Mouse (Mus musculus): ENCODE data around the gene Slc8a1. TPM values are rescaled to one million over a fixed set of nuclear protein-coding genes. Genes with fewer than 3 reads are reported as not detected.

Slc8a1 gene
- total and polyA plus RNA-seq, 3 experiments, result not detected

DNA sequence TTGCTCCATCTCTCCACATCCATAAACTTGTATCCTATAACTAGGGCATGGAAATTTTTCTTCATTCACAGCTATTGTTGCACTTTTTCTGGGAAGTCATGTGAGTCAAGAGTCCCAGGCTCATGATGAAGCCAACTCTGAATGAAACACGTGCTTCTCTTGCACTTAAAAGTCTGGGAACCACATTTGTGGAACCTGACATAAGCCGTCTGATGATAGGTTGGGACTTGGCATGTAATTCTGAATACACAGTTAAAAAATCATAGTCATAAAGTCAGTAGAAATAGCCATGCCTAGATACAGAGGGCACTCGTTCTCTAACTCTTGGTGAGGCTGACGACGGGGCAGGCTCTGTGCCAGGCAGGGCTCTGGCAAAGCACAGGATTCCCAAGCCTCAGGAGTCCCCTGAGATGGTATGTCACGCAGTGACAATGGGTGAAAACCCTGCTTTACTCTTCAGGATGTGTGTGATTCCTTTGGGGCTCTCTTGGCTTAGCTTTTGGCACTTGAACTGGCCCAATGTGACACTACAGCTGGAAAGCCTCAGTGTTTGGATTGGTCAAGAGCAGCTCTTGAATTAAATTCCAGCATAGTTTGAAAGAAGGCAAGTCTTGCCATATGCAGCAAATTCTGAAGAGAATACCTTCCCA is 245.8 kb downstream of the Slc8a1 start:
- H3K4me3 ChIP-seq (replicated peaks in 1 of 3; ENCODE audit: low read depth in 2 of 3, low read length in 2 of 3, poor library complexity in 1 of 3), result no peak overlapping the region
- no peak overlapping the region for H3K4me2 ChIP-seq (ENCODE audit: insufficient read depth, low read depth, poor library complexity, severe bottlenecking)
- H3K79me2 ChIP-seq (replicated peaks; ENCODE audit: control insufficient read depth, extremely low read depth, insufficient read depth, poor library complexity, severe bottlenecking), result no peaks in the 10 kb centered on the region
- in situ Hi-C loops (cut with MboI; ENCODE audit: low pct_ligation_motif_present, low pct_unique_long_range_greater_than_20kb, low sequenced_read_pairs), result no loop called here
- no peaks in the 10 kb centered on the region for H3K36me3 ChIP-seq (replicated peaks in 1 of 2; ENCODE audit: control insufficient read depth in 1 of 2, insufficient read depth in 1 of 2, low read length in 1 of 2)
- H3K4me1 ChIP-seq (ENCODE audit: control insufficient read depth in 1 of 2, insufficient read depth in 2 of 2), result no peaks in the 10 kb centered on the region
- dilution Hi-C loops (cut with MboI; ENCODE audit: extremely low pct_ligation_motif_present, extremely low pct_unique_long_range_greater_than_20kb, low sequenced_read_pairs), result no loop called here
- peaks cover 42% of the 10 kb centered on the region for H3K9me3 ChIP-seq (replicated peaks; ENCODE audit: low read length)
- no peak for TF ChIP-seq HCFC1 (IDR thresholded peaks at IDR 0.05; ENCODE audit: low read depth, low read length)
- no peak for TF ChIP-seq RCOR1 (conservative IDR thresholded peaks at IDR 0.05; ENCODE audit: low read depth, low read length)
- no peak for TF ChIP-seq BHLHE40 (IDR thresholded peaks at IDR 0.05; ENCODE audit: low read depth, low read length)
- no peak for TF ChIP-seq NRF1 (IDR thresholded peaks at IDR 0.05; ENCODE audit: low read depth, low read length)
- no peak for TF ChIP-seq JUN (IDR thresholded peaks at IDR 0.05; ENCODE audit: insufficient read depth, low read depth, low read length)
- no peak for TF ChIP-seq IRF4 (IDR thresholded peaks at IDR 0.05; ENCODE audit: low read depth, low read length)
- TF ChIP-seq USF1 (IDR thresholded peaks at IDR 0.05; ENCODE audit: low read depth, low read length), result no peak
- no peak for TF ChIP-seq USF2 (conservative IDR thresholded peaks at IDR 0.05; ENCODE audit: low read depth, low read length)
- no peak for TF ChIP-seq POLR2A (IDR thresholded peaks at IDR 0.05; ENCODE audit: low read depth, low read length)
- no peak for TF ChIP-seq ETS1 (conservative IDR thresholded peaks at IDR 0.05; ENCODE audit: low read depth, low read length)
- no peak for TF ChIP-seq CTCF (conservative IDR thresholded peaks at IDR 0.05 in 1 of 2, IDR thresholded peaks at IDR 0.05 in 1 of 2; ENCODE audit: low read depth in 2 of 2, low read length in 2 of 2)
- TF ChIP-seq TBP (conservative IDR thresholded peaks at IDR 0.05; ENCODE audit: low read depth, low read length), result no peak
- TF ChIP-seq SMC3 (IDR thresholded peaks at IDR 0.05; ENCODE audit: low read depth, low read length), result no peak
- TF ChIP-seq MEF2A (IDR thresholded peaks at IDR 0.05; ENCODE audit: borderline replicate concordance, low read depth, low read length), result no peak
- no peak for TF ChIP-seq ELF1 (IDR thresholded peaks at IDR 0.05; ENCODE audit: low read depth, low read length)
- no peak for TF ChIP-seq NELFE (IDR thresholded peaks at IDR 0.05; ENCODE audit: low read depth, low read length)
- TF ChIP-seq ZC3H11A (IDR thresholded peaks at IDR 0.05; ENCODE audit: low read depth, low read length), result no peak
- TF ChIP-seq GABPA (IDR thresholded peaks at IDR 0.05; ENCODE audit: insufficient replicate concordance, low read depth, low read length), result no peak
- H3K27me3 ChIP-seq (replicated peaks), result no peaks in the 10 kb centered on the region
- no peak overlapping the region for H3K9ac ChIP-seq (ENCODE audit: insufficient read depth, low read depth)
- DNase-seq (ENCODE audit: extremely low read depth), result no peak
- no peak overlapping the region for H3K27ac ChIP-seq (ENCODE audit: insufficient read depth, low read depth)

DNA sequence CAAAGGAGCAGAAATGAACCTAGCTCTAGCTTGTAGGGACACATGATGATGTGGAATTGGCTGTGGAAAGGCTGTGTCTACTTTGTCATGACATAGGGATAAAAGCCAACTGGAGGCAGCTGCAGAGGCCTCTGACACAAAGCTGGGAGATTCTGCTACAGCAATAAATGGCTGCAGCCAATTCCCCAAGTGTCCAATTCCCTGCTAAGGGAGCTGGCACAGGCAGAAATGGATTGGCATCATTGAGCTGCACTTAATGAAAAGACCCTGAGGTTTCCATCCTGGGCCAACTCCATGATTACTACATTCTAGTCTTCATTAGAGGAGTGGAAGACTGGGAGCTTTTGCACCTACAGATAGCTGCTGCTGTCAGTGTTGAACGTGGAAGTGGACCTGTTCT is 251.8 kb downstream of the Slc8a1 start:
- no peak overlapping the region for H3K4me3 ChIP-seq (replicated peaks in 1 of 3; ENCODE audit: low read depth in 2 of 3, low read length in 2 of 3, poor library complexity in 1 of 3)
- H3K9ac ChIP-seq (ENCODE audit: insufficient read depth, low read depth), result no peak overlapping the region
- DNase-seq (ENCODE audit: extremely low read depth), result no peak
- no peaks in the 10 kb centered on the region for H3K36me3 ChIP-seq (replicated peaks in 1 of 2; ENCODE audit: control insufficient read depth in 1 of 2, insufficient read depth in 1 of 2, low read length in 1 of 2)
- H3K27ac ChIP-seq (ENCODE audit: insufficient read depth, low read depth), result no peak overlapping the region
- TF ChIP-seq POLR2AphosphoS2 (IDR thresholded peaks at IDR 0.05; ENCODE audit: low read depth, low read length) (no peak), ETS1 (conservative IDR thresholded peaks at IDR 0.05; ENCODE audit: low read depth, low read length) (no peak), ELF1 (IDR thresholded peaks at IDR 0.05; ENCODE audit: low read depth, low read length) (no peak), UBTF (IDR thresholded peaks at IDR 0.05; ENCODE audit: low read depth, low read length) (no peak), RAD21 (IDR thresholded peaks at IDR 0.05; ENCODE audit: low read depth, low read length) (no peak), TCF12 (IDR thresholded peaks at IDR 0.05; ENCODE audit: low read depth, low read length) (no peak), ZMIZ1 (IDR thresholded peaks at IDR 0.05; ENCODE audit: low read depth, low read length) (no peak), PAX5 (IDR thresholded peaks at IDR 0.05; ENCODE audit: low read length) (no peak)
- dilution Hi-C loops (cut with MboI; ENCODE audit: extremely low pct_ligation_motif_present, extremely low pct_unique_long_range_greater_than_20kb, low sequenced_read_pairs) (no loop called here), in situ Hi-C loops (cut with MboI; ENCODE audit: low pct_ligation_motif_present, low pct_unique_long_range_greater_than_20kb, low sequenced_read_pairs) (no loop called here)
- peaks cover 35% of the 10 kb centered on the region for H3K9me3 ChIP-seq (replicated peaks; ENCODE audit: low read length)
- no peaks in the 10 kb centered on the region for H3K79me2 ChIP-seq (replicated peaks; ENCODE audit: control insufficient read depth, extremely low read depth, insufficient read depth, poor library complexity, severe bottlenecking)
- H3K4me1 ChIP-seq (ENCODE audit: control insufficient read depth in 1 of 2, insufficient read depth in 2 of 2), result no peaks in the 10 kb centered on the region
- H3K4me2 ChIP-seq (ENCODE audit: insufficient read depth, low read depth, poor library complexity, severe bottlenecking), result no peak overlapping the region
- no peaks in the 10 kb centered on the region for H3K27me3 ChIP-seq (replicated peaks)
